Mouse (Mus musculus) splenic B cell, adult 2 months (primary cell): ENCODE measurements around the gene Nnat.

Experiments
- DNase-seq: peaks from one replicate; pipeline ENCODE4 v3.0.0-alpha.2; 2011; ENCODE audit warnings: low read depth, low spot score
- H3K27me3 ChIP-seq: 2 replicates; pipeline ENCODE4 v1.6.1; 2012; ENCODE audit warnings: mild to moderate bottlenecking, low read length, moderate library complexity, mixed read lengths; ENCODE audit not compliant: control insufficient read depth, poor library complexity, insufficient read depth, severe bottlenecking
- H3K36me3 ChIP-seq: 2 replicates; pipeline ENCODE4 v1.6.1; 2012; ENCODE audit warnings: mild to moderate bottlenecking, low read length, moderate library complexity, mixed read lengths; ENCODE audit not compliant: control insufficient read depth, poor library complexity, insufficient read depth, severe bottlenecking

Gene Nnat

DNA sequence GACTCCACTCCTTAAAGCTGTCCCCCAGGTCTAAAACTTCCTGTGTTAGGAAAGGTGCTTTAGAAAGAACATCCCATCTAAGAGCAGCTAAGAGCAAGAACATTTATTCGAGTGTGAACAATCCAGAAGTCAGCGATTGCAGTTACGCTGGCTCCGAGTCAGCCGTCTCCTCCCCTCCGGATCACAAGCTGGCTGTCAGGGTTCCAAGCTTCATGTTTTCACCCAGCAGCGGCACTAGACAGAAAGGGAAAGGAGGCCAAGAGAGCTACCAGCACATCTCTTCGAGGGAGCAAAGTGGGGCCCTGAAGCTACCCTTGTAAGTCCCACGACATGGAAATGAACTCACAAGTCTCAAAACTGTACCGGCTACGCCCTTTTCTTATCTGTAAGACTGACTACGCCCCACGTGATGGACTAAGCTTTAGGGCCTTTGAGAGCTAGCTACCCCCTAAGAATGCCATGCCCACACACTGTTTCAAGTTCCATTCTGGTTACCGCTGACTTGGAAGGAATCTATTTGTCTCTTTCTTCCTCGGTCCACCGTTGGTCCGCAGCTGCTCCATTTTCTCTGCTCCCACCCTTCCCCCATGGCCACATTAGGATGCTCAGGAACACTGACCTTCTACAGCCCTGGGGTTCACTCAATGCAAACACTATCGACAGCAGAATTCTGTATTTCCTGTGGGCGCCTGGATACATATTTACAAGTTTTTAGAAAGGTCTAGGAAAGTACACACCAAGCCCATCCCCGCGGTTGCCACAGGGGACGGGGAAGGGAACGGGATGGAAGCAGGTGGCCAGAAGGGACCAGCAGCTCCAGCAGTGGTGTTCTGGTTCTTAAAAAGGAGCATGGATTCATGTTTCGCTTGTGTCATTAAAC lies 19.6 kb upstream of the Nnat start:
- no peak for DNase-seq
- no peaks in the 10 kb centered on the region for H3K27me3 ChIP-seq
- H3K36me3 ChIP-seq, result no peaks in the 10 kb centered on the region

DNA sequence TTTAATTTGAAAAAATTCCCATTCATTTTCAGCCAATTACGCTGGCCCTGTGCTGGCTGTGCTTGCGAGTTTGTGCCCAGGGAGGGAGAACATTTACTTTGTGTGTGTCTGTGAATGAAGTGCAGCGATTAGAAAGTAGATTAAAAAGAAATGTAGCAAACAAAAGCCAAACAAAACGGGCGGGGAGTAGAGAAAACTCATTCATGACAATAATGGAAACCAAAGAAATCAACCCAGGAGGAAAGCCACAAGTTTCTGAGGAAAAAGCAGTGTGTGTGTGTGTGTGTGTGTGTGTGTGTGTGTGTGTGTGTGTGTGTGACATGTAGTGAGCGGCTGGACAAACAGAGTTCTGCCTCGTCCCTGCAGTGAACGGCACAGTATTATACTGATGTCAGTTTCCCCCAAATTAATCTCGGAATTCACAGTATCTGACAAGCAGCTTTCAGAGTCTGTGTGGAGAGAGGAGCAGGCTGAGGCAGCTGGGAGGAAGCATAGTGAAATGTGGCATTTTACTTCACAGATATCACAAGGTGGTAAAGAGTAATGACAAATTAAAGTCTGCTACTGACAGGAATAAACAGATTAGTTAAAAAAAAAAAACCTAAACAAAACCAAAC lies 18.8 kb upstream of the Nnat start:
- Histone ChIP-seq H3K36me3 (no peaks in the 10 kb centered on the region), H3K27me3 (no peaks in the 10 kb centered on the region)
- DNase-seq, result no peak

DNA sequence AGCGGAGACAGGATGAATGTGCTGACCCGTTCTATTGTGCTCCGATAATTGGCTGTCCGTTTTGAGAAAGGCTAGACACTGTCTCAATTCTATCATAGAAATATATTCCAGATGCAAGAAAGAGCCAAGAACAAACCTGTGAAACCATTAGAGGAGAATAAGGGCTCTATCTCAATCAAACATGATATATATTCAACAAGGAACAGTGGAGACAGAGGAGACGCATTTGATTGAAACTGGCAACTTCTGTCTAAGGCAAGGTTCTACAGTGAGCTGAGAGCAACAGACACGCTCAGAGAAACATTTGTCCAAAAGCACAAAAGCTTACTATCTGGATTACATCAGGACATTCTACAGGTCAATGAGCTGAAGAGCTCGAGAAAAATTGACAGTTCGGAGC lies 18.2 kb upstream of the Nnat start:
- no peak for DNase-seq
- Histone ChIP-seq H3K36me3 (no peaks in the 10 kb centered on the region), H3K27me3 (no peaks in the 10 kb centered on the region)

DNA sequence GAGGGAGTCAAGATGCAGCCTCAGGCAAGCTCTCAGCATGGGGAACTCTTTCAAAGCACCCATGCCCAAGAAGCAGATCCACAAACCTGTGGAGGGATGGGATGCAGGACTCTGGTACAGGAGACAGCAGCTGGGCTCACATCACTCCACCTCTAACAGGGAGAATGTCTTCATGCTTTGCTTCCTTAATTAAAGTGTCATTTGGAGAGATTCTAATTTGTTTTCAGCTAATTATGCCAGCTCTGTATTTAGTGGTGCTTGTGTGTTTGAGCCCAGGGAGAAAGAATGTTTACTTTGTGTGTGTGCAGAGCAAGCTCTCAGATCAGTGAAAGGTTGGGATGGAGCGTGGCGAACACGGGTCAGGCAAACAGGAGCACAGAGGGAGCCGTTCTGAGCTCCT lies 17.5 kb upstream of the Nnat start:
- no peak for DNase-seq
- Histone ChIP-seq H3K36me3 (no peaks in the 10 kb centered on the region), H3K27me3 (no peaks in the 10 kb centered on the region)

DNA sequence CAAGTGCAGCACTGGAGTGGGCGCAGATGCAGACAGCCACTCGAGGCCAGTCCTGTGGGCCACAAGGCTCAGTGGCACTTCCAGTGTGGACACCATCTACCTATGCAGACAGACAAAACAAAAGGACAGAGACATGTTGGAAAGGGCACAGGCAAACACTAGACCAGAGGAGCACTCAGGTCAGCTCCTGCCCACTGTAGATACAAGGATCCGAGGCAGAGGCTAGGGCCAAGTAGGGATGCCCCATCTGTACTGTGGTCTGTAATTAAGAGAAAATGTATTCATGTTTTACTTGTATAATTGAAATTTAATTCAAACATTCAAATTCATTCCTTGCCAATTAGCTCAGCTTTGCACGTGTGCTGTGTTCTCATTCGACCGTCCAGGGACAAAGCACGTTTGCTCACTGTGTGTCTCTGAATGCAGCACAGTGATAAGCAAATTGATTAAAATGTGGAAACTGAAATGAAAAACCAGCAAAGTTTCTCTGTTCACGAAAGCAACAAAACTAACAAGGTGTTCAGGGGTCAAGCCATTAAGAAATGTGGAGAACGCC lies 15.5 kb upstream of the Nnat start:
- H3K36me3 ChIP-seq, result no peaks in the 10 kb centered on the region
- DNase-seq, result no peak
- no peaks in the 10 kb centered on the region for H3K27me3 ChIP-seq

DNA sequence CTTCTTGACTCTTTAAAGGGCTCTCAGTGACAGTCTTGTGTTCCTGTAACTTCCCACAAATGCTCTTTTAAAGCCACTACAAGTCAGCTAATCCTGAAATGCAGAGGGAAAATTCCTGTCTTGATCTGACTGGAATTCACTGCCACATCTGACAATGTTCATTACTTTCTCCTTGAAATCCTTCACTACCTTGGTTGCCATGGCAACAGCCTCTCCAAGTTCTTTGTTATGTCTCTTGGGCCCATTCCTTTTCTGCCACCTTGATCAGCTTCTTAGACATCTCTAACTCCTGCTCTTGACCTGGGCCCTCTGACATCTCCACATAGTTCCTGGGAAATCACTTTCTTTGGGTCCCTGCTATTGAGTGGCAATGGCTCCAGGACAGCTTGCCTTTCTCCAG lies 13.2 kb upstream of the Nnat start:
- DNase-seq, result no peak
- Histone ChIP-seq H3K27me3 (no peaks in the 10 kb centered on the region), H3K36me3 (no peaks in the 10 kb centered on the region)

DNA sequence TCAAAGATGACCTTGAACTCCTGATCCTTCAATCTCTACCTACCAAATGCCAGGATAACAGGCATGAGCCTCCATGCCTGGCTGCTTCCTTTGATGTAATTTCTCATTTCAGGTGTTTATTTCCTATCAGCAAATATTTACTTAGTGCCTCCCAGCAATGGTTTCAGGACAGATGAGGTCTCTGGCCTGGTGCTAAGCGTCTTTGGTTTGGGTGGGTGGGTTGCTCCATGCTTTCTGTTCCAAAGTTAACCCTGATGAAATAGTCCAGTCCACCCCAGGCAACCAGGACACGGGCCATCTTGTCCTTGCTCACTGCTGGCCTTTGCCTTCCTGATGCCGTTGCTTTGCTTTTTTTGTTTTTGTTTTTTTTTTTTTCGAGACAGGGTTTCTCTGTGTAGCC lies 9.6 kb upstream of the Nnat start:
- no peak for DNase-seq
- Histone ChIP-seq H3K36me3 (no peaks in the 10 kb centered on the region), H3K27me3 (no peaks in the 10 kb centered on the region)

DNA sequence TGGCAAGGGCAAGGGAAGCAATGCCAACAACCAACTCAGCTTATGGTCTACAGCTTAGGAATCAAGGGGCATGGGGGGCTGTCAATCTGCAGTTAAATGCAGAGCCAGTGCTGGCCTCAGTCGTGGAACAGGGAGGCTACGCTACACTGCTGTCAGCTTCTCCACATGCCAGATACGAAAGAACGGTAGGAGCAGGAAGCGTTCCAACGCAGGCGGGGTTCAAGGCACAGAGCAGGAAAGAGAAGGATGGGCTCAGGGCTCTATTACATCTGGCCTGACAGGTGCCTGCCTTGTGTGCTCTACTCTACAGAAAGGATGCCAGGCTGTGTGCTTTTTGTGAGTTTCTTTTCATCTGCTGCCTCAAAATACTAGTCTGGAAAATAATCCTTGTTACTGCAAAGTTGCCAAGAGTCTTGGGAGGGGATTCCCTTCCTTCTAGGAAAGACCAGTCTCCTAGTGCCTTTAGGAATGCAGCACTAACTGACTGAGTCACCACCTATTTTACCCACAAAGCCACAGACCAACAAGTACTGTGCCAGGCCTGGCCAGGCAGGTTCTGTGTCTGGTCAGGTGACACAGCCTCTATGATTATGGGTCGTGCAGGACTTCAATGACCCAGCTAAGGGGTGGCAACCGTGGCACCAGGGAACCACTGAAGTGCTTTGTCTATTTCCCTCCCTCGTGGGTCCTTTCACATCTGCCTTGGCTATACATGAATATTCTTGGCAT lies 7.6 kb upstream of the Nnat start:
- Histone ChIP-seq H3K36me3 (no peaks in the 10 kb centered on the region), H3K27me3 (no peaks in the 10 kb centered on the region)
- DNase-seq, result no peak

DNA sequence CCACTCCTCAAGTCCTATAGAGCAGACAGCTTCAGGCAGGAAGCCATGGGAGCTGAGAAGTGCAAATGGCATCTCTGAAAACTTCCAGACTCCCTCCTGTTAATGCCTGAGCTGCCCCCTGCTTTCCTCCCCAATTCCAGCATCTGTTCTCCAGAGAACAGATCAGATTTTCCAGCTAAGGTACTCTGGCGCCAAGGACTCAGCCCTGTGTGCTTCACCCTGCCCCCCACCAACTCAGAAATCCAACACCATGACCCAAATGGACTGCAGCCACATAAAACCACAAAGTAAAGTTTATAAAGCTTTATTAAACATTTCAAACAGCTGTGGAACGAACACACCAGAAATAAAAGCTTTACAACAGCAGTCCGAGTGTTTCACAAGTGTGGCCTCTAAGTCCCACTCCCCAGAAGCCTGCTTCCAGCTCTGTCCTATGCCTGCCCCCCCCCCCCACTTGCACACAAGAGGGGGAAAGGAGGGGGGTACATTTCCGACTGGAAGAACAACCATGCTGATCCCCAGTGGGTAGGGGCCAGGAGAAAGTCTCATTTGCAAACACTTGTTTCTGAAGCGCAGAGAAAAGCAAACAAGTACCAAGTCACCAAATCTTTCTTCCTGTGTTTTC lies 3.7 kb upstream of the Nnat start:
- H3K36me3 ChIP-seq, result 0 out of 2 replicates have a peak, but pooled peaks cover 3% of the 10 kb centered on the region

DNA sequence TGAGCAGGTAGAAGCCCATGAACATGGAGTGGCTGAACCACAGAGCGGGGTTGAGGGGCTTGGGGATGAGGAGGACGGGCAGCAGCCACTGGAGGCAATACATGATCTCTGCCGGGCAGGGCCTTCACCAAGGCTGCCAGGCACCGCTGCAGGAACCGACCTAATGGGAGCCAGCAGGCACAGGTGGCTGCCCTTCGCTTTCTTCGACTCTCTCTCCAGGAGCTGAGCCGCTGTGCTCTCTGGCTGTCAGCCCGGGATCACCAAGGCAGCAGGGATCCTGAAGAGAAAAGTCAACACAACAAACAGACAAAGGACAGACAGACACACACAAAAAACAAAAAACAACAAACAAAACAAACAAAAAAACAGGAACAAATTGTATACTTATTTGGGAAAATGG lies 1.8 kb upstream of the Nnat start:
- Histone ChIP-seq H3K36me3 (0 out of 2 replicates have a peak, but pooled peaks cover 3% of the 10 kb centered on the region), H3K27me3 (no peaks in the 10 kb centered on the region)
- DNase-seq, result no peak

More for the DNA sequence above, 3.7 kb upstream of the Nnat start:
- H3K27me3 ChIP-seq, result no peaks in the 10 kb centered on the region
- no peak for DNase-seq

DNA sequence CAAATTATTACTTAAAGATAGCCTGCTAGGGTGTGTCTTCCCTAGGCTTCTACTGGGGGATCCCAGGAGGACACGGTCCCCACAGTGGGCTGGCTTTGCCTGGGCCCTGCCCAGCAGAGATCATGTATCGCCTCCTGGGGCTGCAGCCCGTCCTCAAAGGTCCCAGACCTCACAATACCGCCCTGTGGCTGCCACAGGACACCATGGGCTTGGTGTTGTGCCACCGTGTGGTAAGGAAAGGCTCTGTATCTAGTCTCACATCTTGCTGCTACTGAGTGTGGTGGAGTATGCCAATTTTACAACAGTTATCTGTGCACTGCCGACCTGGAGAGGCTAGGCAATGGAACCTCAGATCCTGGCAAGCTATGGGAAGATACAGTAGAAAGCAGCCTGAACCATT lies 1.4 kb upstream of the Nnat start:
- no peak for DNase-seq
- 0 out of 2 replicates have a peak, but pooled peaks cover 3% of the 10 kb centered on the region for H3K36me3 ChIP-seq
- H3K27me3 ChIP-seq, result no peaks in the 10 kb centered on the region

DNA sequence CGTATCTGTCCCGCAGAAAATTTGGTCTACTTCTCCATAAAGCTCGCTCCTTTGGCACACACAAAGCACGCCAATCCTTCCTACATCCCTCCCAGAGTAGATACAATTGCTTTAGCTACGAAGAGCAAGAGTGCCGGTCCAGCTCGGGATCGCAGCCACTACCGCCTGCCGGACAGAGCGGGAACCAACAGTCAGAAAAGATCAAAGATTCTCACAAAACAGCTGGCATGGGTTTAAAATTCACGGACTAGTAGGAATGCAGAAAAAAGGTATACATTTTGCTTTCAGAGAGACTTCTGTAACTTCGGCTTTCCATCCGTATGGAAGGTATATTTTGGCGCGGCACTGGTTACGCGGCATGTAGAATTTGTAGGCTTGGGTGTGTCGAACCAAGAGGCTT lies 438 bp upstream of the Nnat start:
- DNase-seq, result no peak

DNA sequence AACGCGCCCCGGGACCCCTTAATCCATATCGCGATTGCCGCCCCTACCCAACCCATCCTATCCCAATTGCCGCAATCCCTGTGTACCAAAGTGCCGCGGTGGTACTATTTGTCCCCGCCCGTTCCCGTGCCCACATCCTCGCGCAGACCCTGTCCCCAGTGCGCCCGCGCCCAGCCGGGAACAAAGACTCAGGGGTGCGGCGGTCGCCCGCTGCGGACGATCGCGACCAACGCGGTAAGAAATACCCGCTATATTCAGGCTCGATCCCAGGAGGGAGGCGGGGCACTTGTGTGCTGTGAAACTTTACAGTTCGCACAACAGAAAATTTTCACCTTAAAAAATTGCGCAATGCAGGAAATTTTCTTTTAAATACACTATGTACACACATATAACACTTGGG lies 424 bp downstream of the Nnat start:
- 0 out of 2 replicates have a peak, but pooled peaks cover 3% of the 10 kb centered on the region for H3K36me3 ChIP-seq
- DNase-seq, result no peak
- H3K27me3 ChIP-seq, result no peaks in the 10 kb centered on the region

More for the DNA sequence above, 438 bp upstream of the Nnat start:
- Histone ChIP-seq H3K27me3 (no peaks in the 10 kb centered on the region), H3K36me3 (0 out of 2 replicates have a peak, but pooled peaks cover 3% of the 10 kb centered on the region)

DNA sequence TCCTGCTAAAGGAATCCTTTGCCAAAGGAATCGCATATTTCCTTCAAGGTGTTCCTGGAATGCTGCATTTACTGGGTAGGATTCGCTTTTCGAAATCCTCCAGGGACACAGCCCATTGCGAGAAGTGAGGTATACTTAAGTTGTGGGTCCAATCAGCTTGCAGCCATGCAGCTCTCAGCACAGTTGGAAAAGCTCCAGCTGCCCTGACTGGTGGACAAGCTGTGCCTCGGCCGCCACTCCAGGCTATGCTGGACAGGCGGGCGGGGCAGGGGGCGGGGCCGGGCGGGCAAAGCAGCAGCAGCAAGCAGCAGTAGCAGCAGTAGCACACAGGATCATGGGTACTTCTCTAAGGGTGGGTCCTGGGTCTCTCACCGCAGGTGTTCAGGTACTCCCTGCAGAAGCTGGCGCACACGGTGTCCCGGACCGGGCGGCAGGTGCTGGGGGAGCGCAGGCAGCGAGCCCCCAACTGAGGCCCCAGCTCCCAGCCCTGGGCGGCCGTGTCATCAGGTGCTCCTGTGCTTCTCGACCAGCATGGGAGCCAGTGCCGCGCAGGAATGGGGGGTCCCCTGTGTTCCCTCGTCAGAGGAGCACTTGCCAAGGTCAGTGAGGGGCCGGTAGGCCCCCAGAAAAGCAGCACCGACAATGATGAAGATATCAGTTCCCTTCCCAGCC lies 1.4 kb downstream of the Nnat start:
- peak; percentile 8 for DNase-seq
- 0 out of 2 replicates have a peak, but pooled peaks cover 3% of the 10 kb centered on the region for H3K36me3 ChIP-seq
- H3K27me3 ChIP-seq, result no peaks in the 10 kb centered on the region
